Comparison of ENCODE assay signal across 21 mouse cellular contexts in the genomic region with DNA sequence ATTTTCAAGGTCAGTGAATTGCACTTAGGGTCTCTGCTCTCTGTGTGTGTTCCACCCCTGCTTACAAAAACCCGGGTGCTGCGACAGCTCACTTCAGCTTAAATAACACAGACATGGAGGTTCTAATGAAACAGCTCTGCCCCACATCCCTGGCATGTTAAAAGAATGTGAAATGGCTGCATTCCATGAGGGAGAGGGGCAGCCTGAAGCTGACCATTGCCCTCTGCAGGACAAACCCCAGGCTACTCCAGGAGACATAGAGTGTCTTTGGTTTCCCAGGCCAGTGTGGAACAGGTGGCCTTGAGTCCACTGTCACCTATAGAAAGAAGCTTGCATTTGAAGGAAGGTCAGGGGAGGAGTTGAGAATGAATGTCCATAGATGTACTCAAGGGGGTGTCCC. TPM values are rescaled to one million over a fixed set of nuclear protein-coding genes. Genes with fewer than 3 reads are reported as not detected.
DNase-seq lines count a peak whose midpoint lies in the region; ATAC-seq and TF ChIP-seq lines count a peak whose summit lies in the region.
"Had no signal": no experiment of that assay in that cellular context is flagged by ENCODE, and none has a peak within 500 bp of the region (broad histone marks: within the 10 kb centered on the region; RNA-seq: fewer than 3 reads in every experiment).

No protein-coding gene starts in this region.

- no peak overlapping the region for H3K9ac ChIP-seq in intestine, postnatal 0 days (ENCODE audit: low read depth, low read length)
- no peak overlapping the region for H3K9ac ChIP-seq in intestine, embryonic 16.5 days (ENCODE audit: low read depth, low read length)
- H3K9ac ChIP-seq in midbrain, postnatal 0 days (replicated peaks; ENCODE audit: low read length, poor library complexity, severe bottlenecking): no peak overlapping the region
- H3K9ac ChIP-seq in midbrain, embryonic 15.5 days: no peak overlapping the region
- H3K9ac ChIP-seq: embryonic facial prominence, embryonic 15.5 days; forebrain, embryonic 15.5 days; liver, embryonic 13.5 days had no signal

- no peak for ATAC-seq in intestine, postnatal 0 days
- no peak for ATAC-seq in intestine, embryonic 16.5 days
- ATAC-seq in midbrain, postnatal 0 days (ENCODE audit: low FRiP score): no peak
- no peak for ATAC-seq in midbrain, embryonic 15.5 days (replicated peaks)
- ATAC-seq: forebrain, embryonic 15.5 days had no signal

- peak; percentile 82 for DNase-seq in heart, adult 11 months
- DNase-seq in heart, postnatal 4 days: no peak
- DNase-seq in midbrain, postnatal 0 days (ENCODE audit: low spot score): no peak
- DNase-seq in cerebellum, adult 18-20 months: no peak
- no peak for DNase-seq in thymus, postnatal 0 days (ENCODE audit: low spot score)
- DNase-seq: adrenal gland, postnatal 25 days; cerebellum, postnatal 10 days; kidney, adult 2 months; kidney, postnatal 25 days; liver, embryonic 13.5 days; lung, adult 2 months; thymus, adult 2 months had no signal

- H3K4me1 ChIP-seq in intestine, postnatal 0 days (replicated peaks; ENCODE audit: control insufficient read depth, insufficient read depth, low read length): 0 out of 2 replicates have a peak, but pooled peaks cover 4% of the 10 kb centered on the region
- H3K4me1 ChIP-seq in intestine, embryonic 16.5 days (ENCODE audit: control insufficient read depth, insufficient read depth, low read length): peaks cover 16% of the 10 kb centered on the region
- H3K4me1 ChIP-seq in midbrain, postnatal 0 days (ENCODE audit: insufficient read depth, low read length): 0 out of 2 replicates have a peak, but pooled peaks cover 7% of the 10 kb centered on the region
- peaks cover 14% of the 10 kb centered on the region for H3K4me1 ChIP-seq in midbrain, embryonic 15.5 days

- no peaks in the 10 kb centered on the region; the same call in 1 of the 2 replicates for H3K36me3 ChIP-seq in intestine, postnatal 0 days (ENCODE audit: control insufficient read depth, insufficient read depth)
- H3K36me3 ChIP-seq in intestine, embryonic 16.5 days (ENCODE audit: control insufficient read depth, insufficient read depth, low read length): no peaks in the 10 kb centered on the region
- H3K36me3 ChIP-seq in midbrain, postnatal 0 days (ENCODE audit: insufficient read depth, low read length): no peaks in the 10 kb centered on the region
- H3K36me3 ChIP-seq in midbrain, embryonic 15.5 days (replicated peaks): no peaks in the 10 kb centered on the region
- H3K36me3 ChIP-seq: embryonic facial prominence, embryonic 15.5 days; forebrain, embryonic 15.5 days; liver, embryonic 13.5 days had no signal

- WGBS in intestine, postnatal 0 days: 27% methylated on average over 2 of the region's 2 CpGs
- WGBS in intestine, embryonic 16.5 days: 16% methylated on average over 2 of the region's 2 CpGs
- WGBS in midbrain, postnatal 0 days: 34% methylated on average over 2 of the region's 2 CpGs
- WGBS in midbrain, embryonic 15.5 days: 24% methylated on average over 2 of the region's 2 CpGs

- H3K4me2 ChIP-seq in intestine, postnatal 0 days (replicated peaks; ENCODE audit: low read depth): no peak overlapping the region
- no peak overlapping the region for H3K4me2 ChIP-seq in intestine, embryonic 16.5 days (ENCODE audit: low read depth, low read length)
- H3K4me2 ChIP-seq in midbrain, postnatal 0 days (ENCODE audit: low read depth, low read length, poor library complexity, severe bottlenecking): no peak overlapping the region
- H3K4me2 ChIP-seq in midbrain, embryonic 15.5 days: no peak overlapping the region

- no peak overlapping the region for H3K27ac ChIP-seq in intestine, postnatal 0 days (ENCODE audit: low read depth, low read length)
- H3K27ac ChIP-seq in intestine, embryonic 16.5 days (ENCODE audit: low read length): no peak overlapping the region
- no peak overlapping the region for H3K27ac ChIP-seq in midbrain, postnatal 0 days (ENCODE audit: low read depth, low read length)
- H3K27ac ChIP-seq in midbrain, embryonic 15.5 days: no peak overlapping the region
- H3K27ac ChIP-seq: embryonic facial prominence, embryonic 15.5 days; forebrain, embryonic 15.5 days; liver, embryonic 13.5 days; macrophage had no signal

- peaks cover 60% of the 10 kb centered on the region for H3K27me3 ChIP-seq in intestine, postnatal 0 days (replicated peaks; ENCODE audit: control insufficient read depth, insufficient read depth, low read length)
- peaks cover 66% of the 10 kb centered on the region for H3K27me3 ChIP-seq in intestine, embryonic 16.5 days (replicated peaks; ENCODE audit: control insufficient read depth, insufficient read depth, low read length)
- H3K27me3 ChIP-seq in midbrain, postnatal 0 days (ENCODE audit: insufficient read depth, low read length): peaks cover 49% of the 10 kb centered on the region
- H3K27me3 ChIP-seq in midbrain, embryonic 15.5 days (replicated peaks): peaks cover 71% of the 10 kb centered on the region

- peak; percentile 41 for TF ChIP-seq CTCF in intestine, postnatal 0 days (IDR thresholded peaks at IDR 0.05; ENCODE audit: low read depth)
- TF ChIP-seq CTCF in midbrain, postnatal 0 days (IDR thresholded peaks at IDR 0.05): peak; percentile 36; the same call in 1 of the 2 replicates

- H3K4me3 ChIP-seq in intestine, postnatal 0 days (ENCODE audit: low read depth, low read length): no peak overlapping the region
- no peak overlapping the region for H3K4me3 ChIP-seq in intestine, embryonic 16.5 days (ENCODE audit: low read length)
- no peak overlapping the region for H3K4me3 ChIP-seq in midbrain, postnatal 0 days (ENCODE audit: low read depth, low read length)
- H3K4me3 ChIP-seq in midbrain, embryonic 15.5 days: no peak overlapping the region

- H3K9me3 ChIP-seq in intestine, postnatal 0 days (ENCODE audit: control insufficient read depth): no peaks in the 10 kb centered on the region
- no peaks in the 10 kb centered on the region for H3K9me3 ChIP-seq in intestine, embryonic 16.5 days (ENCODE audit: control insufficient read depth, low read length)
- no peaks in the 10 kb centered on the region for H3K9me3 ChIP-seq in midbrain, postnatal 0 days (ENCODE audit: low read length)
- no peaks in the 10 kb centered on the region for H3K9me3 ChIP-seq in midbrain, embryonic 15.5 days
- H3K9me3 ChIP-seq: embryonic facial prominence, embryonic 15.5 days; forebrain, embryonic 15.5 days; liver, embryonic 13.5 days had no signal

RNA-seq across cellular contexts. Expression of a gene that starts 10.1 kb away (rescaled TPM):
- under 1 TPM; 0.55 to 0.68 TPM for total RNA-seq in heart, postnatal 4 days (2021)
- 0.93 and 1.0 TPM in 2 replicates for polyA plus RNA-seq in intestine, postnatal 0 days (2015; fragmentation: Nextera tagmentation; extraction: Ambion mirVana)
- polyA plus RNA-seq in intestine, embryonic 16.5 days (2015; fragmentation: Nextera tagmentation; extraction: Ambion mirVana): 0.09 and 0.55 TPM in 2 replicates
- total RNA-seq in midbrain, postnatal 0 days (2014; rRNA removed): 0.52 and 1.3 TPM in 2 replicates
- polyA plus RNA-seq in midbrain, postnatal 0 days (2015; fragmentation: Nextera tagmentation; extraction: Ambion mirVana): 0.70 and 0.81 TPM in 2 replicates
- 0.80 and 0.98 TPM in 2 replicates for polyA plus RNA-seq in midbrain, embryonic 15.5 days (2015; fragmentation: Nextera tagmentation; extraction: Ambion mirVana)
- polyA plus RNA-seq in thymus, postnatal 0 days (2015; fragmentation: Nextera tagmentation; extraction: Ambion mirVana): 0.24 and 0.25 TPM in 2 replicates
- total RNA-seq: adrenal gland, postnatal 25 days; monocyte, adult 5-6 weeks; neutrophil, adult 5-6 weeks had no signal
- polyA plus RNA-seq: macrophage had no signal

RNA-seq across cellular contexts. Expression of a gene that starts 41.8 kb away (rescaled TPM):
- 1 to 10 TPM in 1 of 2 experiments, under 1 TPM in 1; 0.32 to 1.1 TPM for total RNA-seq in heart, postnatal 4 days (2021)
- 1.6 and 2.4 TPM in 2 replicates for polyA plus RNA-seq in intestine, postnatal 0 days (2015; fragmentation: Nextera tagmentation; extraction: Ambion mirVana)
- polyA plus RNA-seq in intestine, embryonic 16.5 days (2015; fragmentation: Nextera tagmentation; extraction: Ambion mirVana): 1.6 TPM in 2 replicates
- 28.6 and 39.4 TPM in 2 replicates for total RNA-seq in midbrain, postnatal 0 days (2014; rRNA removed)
- polyA plus RNA-seq in midbrain, postnatal 0 days (2015; fragmentation: Nextera tagmentation; extraction: Ambion mirVana): 11.6 and 11.9 TPM in 2 replicates
- polyA plus RNA-seq in midbrain, embryonic 15.5 days (2015; fragmentation: Nextera tagmentation; extraction: Ambion mirVana): 13.1 and 13.7 TPM in 2 replicates
- 0.71 and 0.78 TPM in 2 replicates for polyA plus RNA-seq in thymus, postnatal 0 days (2015; fragmentation: Nextera tagmentation; extraction: Ambion mirVana)
- total RNA-seq: adrenal gland, postnatal 25 days; gastrocnemius, adult 8-10 months; monocyte, adult 5-6 weeks had no signal

RNA-seq across cellular contexts. Expression of a gene that starts 45.8 kb away (rescaled TPM):
- total RNA-seq in heart, postnatal 4 days (2021): 1 to 10 TPM; 4.0 to 5.1 TPM
- polyA plus RNA-seq in intestine, postnatal 0 days (2015; fragmentation: Nextera tagmentation; extraction: Ambion mirVana): 0.34 and 1.4 TPM in 2 replicates
- polyA plus RNA-seq in intestine, embryonic 16.5 days (2015; fragmentation: Nextera tagmentation; extraction: Ambion mirVana): 4.1 and 4.5 TPM in 2 replicates
- total RNA-seq in midbrain, postnatal 0 days (2014; rRNA removed): 14.2 and 33.6 TPM in 2 replicates
- 3.4 and 7.0 TPM in 2 replicates for polyA plus RNA-seq in midbrain, postnatal 0 days (2015; fragmentation: Nextera tagmentation; extraction: Ambion mirVana)
- 22.8 and 23.3 TPM in 2 replicates for polyA plus RNA-seq in midbrain, embryonic 15.5 days (2015; fragmentation: Nextera tagmentation; extraction: Ambion mirVana)
- not detected in 2 replicates for polyA plus RNA-seq in thymus, postnatal 0 days (2015; fragmentation: Nextera tagmentation; extraction: Ambion mirVana)
- polyA plus RNA-seq: macrophage had no signal

RNA-seq across cellular contexts. Expression of a gene that starts 49.4 kb away (rescaled TPM):
- 10 to 100 TPM; 10.4 to 15.2 TPM for total RNA-seq in heart, postnatal 4 days (2021)
- polyA plus RNA-seq in intestine, postnatal 0 days (2015; fragmentation: Nextera tagmentation; extraction: Ambion mirVana): 24.7 and 25.4 TPM in 2 replicates
- 52.2 and 52.5 TPM in 2 replicates for polyA plus RNA-seq in intestine, embryonic 16.5 days (2015; fragmentation: Nextera tagmentation; extraction: Ambion mirVana)
- total RNA-seq in midbrain, postnatal 0 days (2014; rRNA removed): 376 and 407 TPM in 2 replicates
- polyA plus RNA-seq in midbrain, postnatal 0 days (2015; fragmentation: Nextera tagmentation; extraction: Ambion mirVana): 247 and 258 TPM in 2 replicates
- polyA plus RNA-seq in midbrain, embryonic 15.5 days (2015; fragmentation: Nextera tagmentation; extraction: Ambion mirVana): 223 and 229 TPM in 2 replicates
- 1.7 TPM in 2 replicates for polyA plus RNA-seq in thymus, postnatal 0 days (2015; fragmentation: Nextera tagmentation; extraction: Ambion mirVana)
